Mouse (Mus musculus) bone marrow, adult 2 months (tissue): ENCODE results near the gene Rad50.

Experiments used
- CTCF ChIP-seq: fragments of 200-500 bp; IDR thresholded peaks from 2 replicates; pipeline ENCODE4 v1.5.1; 2011; ENCODE audit warnings: low read length, control low read depth; ENCODE audit not compliant: control insufficient read depth, insufficient read depth
- POLR2A ChIP-seq: fragments of 200-500 bp; IDR thresholded peaks from 2 replicates; pipeline ENCODE4 v1.6.1; 2011; ENCODE audit warnings: low read depth, mild to moderate bottlenecking, control low read depth, low read length, borderline replicate concordance; ENCODE audit not compliant: control insufficient read depth

DNA sequence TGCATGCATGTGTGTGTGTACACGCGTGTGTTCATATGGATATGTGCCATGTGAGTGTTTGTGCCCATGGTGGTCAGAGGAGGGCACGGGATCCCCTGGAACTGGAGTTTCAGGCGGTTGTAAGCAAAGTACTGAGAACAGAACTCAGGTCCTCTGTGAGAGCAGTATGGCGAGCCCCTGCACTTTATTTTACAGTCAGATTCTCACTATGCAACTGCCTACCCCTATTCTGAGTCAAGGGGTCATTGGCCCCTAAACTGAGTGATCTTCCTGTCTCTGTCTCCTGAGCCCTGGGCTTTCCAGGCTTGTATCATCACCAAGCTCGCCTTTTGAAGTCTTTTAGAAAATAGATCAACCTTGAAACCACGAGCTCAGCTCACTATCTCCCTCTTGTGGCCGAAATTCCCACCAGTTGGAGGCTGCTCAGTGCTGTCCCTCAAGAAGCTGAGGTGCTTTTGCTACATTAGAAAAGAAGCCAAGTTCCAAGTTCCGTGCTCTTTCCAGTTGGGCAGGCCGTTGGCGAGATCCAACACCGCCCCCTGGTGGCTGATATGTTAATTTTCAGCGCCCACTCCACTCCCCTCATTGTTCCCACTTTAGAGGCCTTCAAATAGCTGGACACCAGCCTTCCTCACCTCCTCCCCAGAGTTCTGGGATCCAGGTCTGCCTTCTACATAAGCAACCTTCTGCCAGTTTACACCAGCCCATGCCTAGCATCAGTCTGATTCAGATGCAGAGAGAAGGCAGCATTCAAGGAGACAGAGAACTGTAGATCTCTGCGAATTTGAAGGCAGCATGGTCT, 29.9 kb upstream of the Rad50 start:
- TF ChIP-seq CTCF (peak; percentile 69), POLR2A (no peak)
